Mouse (Mus musculus): Measurements from ENCODE around the gene Foxs1. TPM values are rescaled to one million over a fixed set of nuclear protein-coding genes. Genes with fewer than 3 reads are reported as not detected.

The Foxs1 gene
- total and polyA plus RNA-seq, 2 experiments = 1.1 TPM; not detected in 1

- 84% methylated on average over 3 of the region's 3 CpGs for WGBS
- no peaks in the 10 kb centered on the region for H3K27me3 ChIP-seq (ENCODE audit: control insufficient read depth, insufficient read depth, low read length)
Measured at GRCm38 (mm10) chr2:152896926-152897325, 36.1 kb downstream of the Foxs1 start.

GRCm38 (mm10) chr2:152895834-152896233 is 37.2 kb downstream of the Foxs1 start:
- TF ChIP-seq CTCF (IDR thresholded peaks at IDR 0.05; ENCODE audit: low read depth, low read length) (no peak), POLR2A (IDR thresholded peaks at IDR 0.05; ENCODE audit: extremely low read depth, insufficient read depth, low read length) (no peak)
- H3K9ac ChIP-seq (ENCODE audit: low read depth, low read length) = no peak overlapping the region
- no peak for DNase-seq (ENCODE audit: extremely low read depth, low read depth, low spot score)
- H3K27ac ChIP-seq (replicated peaks; ENCODE audit: insufficient read depth, low read depth, low read length) = no peak overlapping the region
- H3K79me2 ChIP-seq (ENCODE audit: control insufficient read depth, insufficient read depth, low read length) = no peaks in the 10 kb centered on the region
- no peaks in the 10 kb centered on the region for H3K4me1 ChIP-seq (ENCODE audit: control insufficient read depth, insufficient read depth, low read length)
- 94% methylated on average over 9 of the region's 9 CpGs for WGBS
- H3K4me3 ChIP-seq (ENCODE audit: insufficient read depth, low read depth, low read length) = no peak overlapping the region
- H3K36me3 ChIP-seq (ENCODE audit: control insufficient read depth, insufficient read depth, low read length) = no peaks in the 10 kb centered on the region
- H3K27me3 ChIP-seq (ENCODE audit: control insufficient read depth, insufficient read depth, low read length) = no peaks in the 10 kb centered on the region

More at GRCm38 (mm10) chr2:152896926-152897325, 36.1 kb downstream of the Foxs1 start:
- no peak overlapping the region for H3K4me3 ChIP-seq (ENCODE audit: insufficient read depth, low read depth, low read length)
- H3K36me3 ChIP-seq (ENCODE audit: control insufficient read depth, insufficient read depth, low read length) = no peaks in the 10 kb centered on the region
- H3K9ac ChIP-seq (ENCODE audit: low read depth, low read length) = no peak overlapping the region
- H3K27ac ChIP-seq (replicated peaks; ENCODE audit: insufficient read depth, low read depth, low read length) = no peak overlapping the region
- H3K4me1 ChIP-seq (ENCODE audit: control insufficient read depth, insufficient read depth, low read length) = no peaks in the 10 kb centered on the region
- no peak for DNase-seq (ENCODE audit: extremely low read depth, low read depth, low spot score)
- TF ChIP-seq POLR2A (IDR thresholded peaks at IDR 0.05; ENCODE audit: extremely low read depth, insufficient read depth, low read length) (no peak), CTCF (IDR thresholded peaks at IDR 0.05; ENCODE audit: low read depth, low read length) (no peak)
- H3K79me2 ChIP-seq (ENCODE audit: control insufficient read depth, insufficient read depth, low read length) = no peaks in the 10 kb centered on the region

GRCm38 (mm10) chr2:152888774-152889173 is 44.2 kb downstream of the Foxs1 start:
- WGBS = 97% methylated on average over 5 of the region's 5 CpGs
- no peak overlapping the region for H3K4me3 ChIP-seq (ENCODE audit: insufficient read depth, low read depth, low read length)
- H3K79me2 ChIP-seq (ENCODE audit: control insufficient read depth, insufficient read depth, low read length) = no peaks in the 10 kb centered on the region
- no peaks in the 10 kb centered on the region for H3K36me3 ChIP-seq (ENCODE audit: control insufficient read depth, insufficient read depth, low read length)
- H3K9ac ChIP-seq (ENCODE audit: low read depth, low read length) = no peak overlapping the region
- TF ChIP-seq POLR2A (IDR thresholded peaks at IDR 0.05; ENCODE audit: extremely low read depth, insufficient read depth, low read length) = no peak
- no peak for TF ChIP-seq CTCF (IDR thresholded peaks at IDR 0.05; ENCODE audit: low read depth, low read length)
- H3K27ac ChIP-seq (replicated peaks; ENCODE audit: insufficient read depth, low read depth, low read length) = no peak overlapping the region
- no peaks in the 10 kb centered on the region for H3K27me3 ChIP-seq (ENCODE audit: control insufficient read depth, insufficient read depth, low read length)
- H3K4me1 ChIP-seq (ENCODE audit: control insufficient read depth, insufficient read depth, low read length) = no peaks in the 10 kb centered on the region
- no peak for DNase-seq (ENCODE audit: extremely low read depth, low read depth, low spot score)

- DNase-seq (ENCODE audit: extremely low read depth, low read depth, low spot score) = no peak
- no peaks in the 10 kb centered on the region for H3K36me3 ChIP-seq (ENCODE audit: control insufficient read depth, insufficient read depth, low read length)
- no peaks in the 10 kb centered on the region for H3K4me1 ChIP-seq (ENCODE audit: control insufficient read depth, insufficient read depth, low read length)
- H3K27me3 ChIP-seq (ENCODE audit: control insufficient read depth, insufficient read depth, low read length) = no peaks in the 10 kb centered on the region
- H3K9ac ChIP-seq (ENCODE audit: low read depth, low read length) = no peak overlapping the region
- TF ChIP-seq CTCF (IDR thresholded peaks at IDR 0.05; ENCODE audit: low read depth, low read length) (no peak), POLR2A (IDR thresholded peaks at IDR 0.05; ENCODE audit: extremely low read depth, insufficient read depth, low read length) (no peak)
- H3K4me3 ChIP-seq (ENCODE audit: insufficient read depth, low read depth, low read length) = no peak overlapping the region
- no peak overlapping the region for H3K27ac ChIP-seq (replicated peaks; ENCODE audit: insufficient read depth, low read depth, low read length)
- 92% methylated on average over 3 of the region's 3 CpGs for WGBS
- no peaks in the 10 kb centered on the region for H3K79me2 ChIP-seq (ENCODE audit: control insufficient read depth, insufficient read depth, low read length)
Measured at GRCm38 (mm10) chr2:152887230-152887629, 45.8 kb downstream of the Foxs1 start.

GRCm38 (mm10) chr2:152884101-152884645 is 48.8 kb downstream of the Foxs1 start:
- no peaks in the 10 kb centered on the region for H3K4me1 ChIP-seq (ENCODE audit: control insufficient read depth, insufficient read depth, low read length)
- no peaks in the 10 kb centered on the region for H3K27me3 ChIP-seq (ENCODE audit: control insufficient read depth, insufficient read depth, low read length)
- no peak overlapping the region for H3K27ac ChIP-seq (replicated peaks; ENCODE audit: insufficient read depth, low read depth, low read length)
- no peak overlapping the region for H3K4me3 ChIP-seq (ENCODE audit: insufficient read depth, low read depth, low read length)
- TF ChIP-seq CTCF (IDR thresholded peaks at IDR 0.05; ENCODE audit: low read depth, low read length) (no peak), POLR2A (IDR thresholded peaks at IDR 0.05; ENCODE audit: extremely low read depth, insufficient read depth, low read length) (no peak)
- no peak for DNase-seq (ENCODE audit: extremely low read depth, low read depth, low spot score)
- no peaks in the 10 kb centered on the region for H3K79me2 ChIP-seq (ENCODE audit: control insufficient read depth, insufficient read depth, low read length)
- no peaks in the 10 kb centered on the region for H3K36me3 ChIP-seq (ENCODE audit: control insufficient read depth, insufficient read depth, low read length)
- no peak overlapping the region for H3K9ac ChIP-seq (ENCODE audit: low read depth, low read length)
- WGBS = 97% methylated on average over 6 of the region's 6 CpGs

Other genes with a start within 250 kb of the Foxs1 start
- 7.2 and 8.9 TPM in 2 replicates for gene Mcts2, start 246.2 kb downstream of the Foxs1 start, total RNA-seq (2014; rRNA removed)
- 2.4 and 3.8 TPM in 2 replicates for gene Mcts2, start 246.2 kb downstream of the Foxs1 start, polyA plus RNA-seq (2012; rRNA removed)
- gene Id1, start 197.0 kb downstream of the Foxs1 start, total RNA-seq (2014; rRNA removed) = 16.4 and 33.0 TPM in 2 replicates
- gene Id1, start 197.0 kb downstream of the Foxs1 start, polyA plus RNA-seq (2012; rRNA removed) = 19.2 and 33.0 TPM in 2 replicates
- gene Cox4i2, start 179.0 kb downstream of the Foxs1 start, total RNA-seq (2014; rRNA removed) = not detected in 2 replicates
- 0.22 and 0.31 TPM in 2 replicates for gene Cox4i2, start 179.0 kb downstream of the Foxs1 start, polyA plus RNA-seq (2012; rRNA removed)
- gene Bcl2l1, start 101.5 kb downstream of the Foxs1 start, total RNA-seq (2014; rRNA removed) = 14.9 and 16.1 TPM in 2 replicates
- 30.4 and 33.8 TPM in 2 replicates for gene Bcl2l1, start 101.5 kb downstream of the Foxs1 start, polyA plus RNA-seq (2012; rRNA removed)
- 0.18 and 1.1 TPM in 2 replicates for gene Tpx2, start 85.2 kb downstream of the Foxs1 start, total RNA-seq (2014; rRNA removed)
- 0.04 TPM in 1 of 2 replicates, not detected in the other for gene Tpx2, start 85.2 kb downstream of the Foxs1 start, polyA plus RNA-seq (2012; rRNA removed)
- 0.09 TPM in 1 of 2 replicates, not detected in the other for gene Mylk2, start 21.9 kb downstream of the Foxs1 start, total RNA-seq (2014; rRNA removed)
- gene Mylk2, start 21.9 kb downstream of the Foxs1 start, polyA plus RNA-seq (2012; rRNA removed) = not detected in 2 replicates
- not detected in 2 replicates for gene Dusp15, start 18.5 kb upstream of the Foxs1 start, total RNA-seq (2014; rRNA removed)
- gene Dusp15, start 18.5 kb upstream of the Foxs1 start, polyA plus RNA-seq (2012; rRNA removed) = not detected in 2 replicates
- 0.20 TPM in 1 of 2 replicates, not detected in the other for gene Ttll9, start 29.3 kb upstream of the Foxs1 start, total RNA-seq (2014; rRNA removed)
- gene Ttll9, start 29.3 kb upstream of the Foxs1 start, polyA plus RNA-seq (2012; rRNA removed) = 0.11 and 0.19 TPM in 2 replicates
- 10.9 and 14.4 TPM in 2 replicates for gene Pdrg1, start 82.2 kb upstream of the Foxs1 start, total RNA-seq (2014; rRNA removed)
- gene Pdrg1, start 82.2 kb upstream of the Foxs1 start, polyA plus RNA-seq (2012; rRNA removed) = 23.7 and 28.3 TPM in 2 replicates
- gene Xkr7, start 98.6 kb upstream of the Foxs1 start, total RNA-seq (2014; rRNA removed) = not detected in 2 replicates
- not detected in 2 replicates for gene Xkr7, start 98.6 kb upstream of the Foxs1 start, polyA plus RNA-seq (2012; rRNA removed)
- 2.3 and 2.5 TPM in 2 replicates for gene Ccm2l, start 132.7 kb upstream of the Foxs1 start, total RNA-seq (2014; rRNA removed)
- 3.4 and 5.5 TPM in 2 replicates for gene Ccm2l, start 132.7 kb upstream of the Foxs1 start, polyA plus RNA-seq (2012; rRNA removed)
- gene Hck, start 175.3 kb upstream of the Foxs1 start, total RNA-seq (2014; rRNA removed) = 7.7 and 8.1 TPM in 2 replicates
- gene Hck, start 175.3 kb upstream of the Foxs1 start, polyA plus RNA-seq (2012; rRNA removed) = 2.8 and 5.7 TPM in 2 replicates
- gene Tm9sf4, start 228.1 kb upstream of the Foxs1 start, total RNA-seq (2014; rRNA removed) = 28.0 and 37.1 TPM in 2 replicates
- 38.8 and 45.5 TPM in 2 replicates for gene Tm9sf4, start 228.1 kb upstream of the Foxs1 start, polyA plus RNA-seq (2012; rRNA removed)

Measured in liver, adult 2 months (tissue).